Mouse (Mus musculus): ENCODE data around the gene H2-Q2.
"Not testable (repeated sequence)": the region's sequence is repeated elsewhere in the genome, so short reads cannot be mapped to it uniquely, and the experiment has no call there.

GRCm38 (mm10) chr17:35353275-35353674 lies 11.2 kb downstream of the H2-Q2 start:
- not testable (repeated sequence) for TF ChIP-seq CTCF (IDR thresholded peaks at IDR 0.05; ENCODE audit: extremely low read depth, insufficient read depth, insufficient read length, insufficient replicate concordance); POLR2A (IDR thresholded peaks at IDR 0.05; ENCODE audit: low read depth, low read length)

Measured in spleen, adult 2 months (tissue).